Mouse (Mus musculus) adrenal gland (tissue): ENCODE measurements around the gene Slfn14.
"Not testable (repeated sequence)": the region's sequence is repeated elsewhere in the genome, so short reads cannot be mapped to it uniquely, and the experiment has no call there.

ENCODE experiments used
- intact Hi-C: fragments of 180-260 bp; cut with DNase I; formaldehyde crosslinking; loops from one replicate; pipeline ENCODE4 v1.15.1; 2025

Slfn14 gene

DNA sequence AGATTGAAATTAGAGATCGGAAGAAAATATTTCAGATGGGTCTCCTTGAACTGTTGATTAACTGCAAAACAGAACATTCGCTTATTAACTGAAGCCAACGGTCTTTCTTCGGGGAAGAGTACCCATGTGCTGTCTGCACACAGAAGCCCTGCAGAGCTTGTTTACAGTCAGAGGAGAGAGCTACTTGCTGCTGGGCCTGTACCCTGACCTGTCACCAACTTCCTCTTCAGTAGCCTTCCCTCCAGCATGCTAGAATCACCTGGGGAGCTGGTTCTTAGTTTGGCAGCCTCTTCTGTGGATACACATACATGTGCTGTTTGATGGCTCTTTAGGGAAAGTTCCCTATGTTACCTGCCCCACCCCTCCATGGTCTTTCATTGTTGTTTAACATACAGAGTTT lies 899 bp downstream of the Slfn14 start:
- intact Hi-C loops, result no loop called here

DNA sequence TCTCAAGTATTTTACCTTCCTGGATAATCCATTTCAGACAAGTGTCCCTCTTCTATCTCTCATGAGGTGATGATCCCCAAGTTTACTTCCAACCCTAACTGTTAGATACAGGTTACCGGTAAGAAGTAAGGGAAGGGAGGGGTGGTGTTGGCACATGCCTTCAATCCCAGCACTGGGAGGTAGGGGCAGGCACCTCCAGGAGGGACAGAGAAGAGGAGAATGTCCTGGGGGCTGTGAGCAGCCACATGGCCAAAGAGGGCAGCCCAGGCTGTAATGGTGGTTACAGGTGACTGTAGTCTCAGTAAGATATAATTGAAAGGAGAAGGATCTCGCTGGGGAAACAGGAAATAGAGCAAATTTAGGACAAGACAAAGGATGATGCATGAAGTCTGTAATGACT lies 4.4 kb downstream of the Slfn14 start:
- intact Hi-C loops, result no loop called here

DNA sequence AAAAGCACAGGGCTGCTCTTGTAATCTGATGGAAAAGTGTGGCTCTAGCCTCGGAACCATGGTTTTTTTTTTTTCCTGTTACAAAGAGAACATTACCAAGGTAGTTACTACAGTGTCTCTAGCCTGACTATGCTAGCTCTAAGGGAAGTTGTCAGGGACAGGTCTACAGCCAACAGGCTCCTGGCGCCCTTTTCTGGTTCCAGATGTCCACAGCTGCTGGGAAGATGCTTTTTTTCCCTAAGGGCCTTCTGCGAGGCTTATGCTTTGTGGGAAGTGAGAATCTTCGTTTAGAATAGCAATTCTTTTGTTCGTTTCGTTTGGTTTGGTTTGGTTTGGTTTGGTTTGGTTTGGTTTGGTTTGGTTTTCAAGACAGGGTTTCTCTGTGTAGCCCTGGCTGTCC lies 6.8 kb downstream of the Slfn14 start:
- intact Hi-C loops, result no loop called here

DNA sequence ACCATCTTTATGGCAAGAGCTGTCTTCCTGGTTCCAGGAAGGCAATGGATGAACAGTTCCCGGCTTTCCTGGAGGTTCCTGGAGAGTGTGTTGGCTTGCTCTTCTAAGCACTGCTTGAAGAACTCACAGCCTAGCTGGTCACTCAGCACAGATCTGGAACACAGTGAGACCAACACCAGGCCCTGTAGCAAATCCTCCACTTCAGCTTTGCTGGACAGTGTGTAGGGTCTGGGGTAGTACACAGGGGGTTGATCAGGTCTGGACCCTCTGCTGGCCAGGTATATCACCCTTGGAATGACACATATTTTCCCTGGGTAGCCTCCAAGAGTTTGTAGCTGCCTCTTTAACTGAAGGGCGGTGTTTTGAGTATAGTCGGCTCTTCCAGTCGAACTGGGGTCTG lies 7.5 kb downstream of the Slfn14 start:
- intact Hi-C loops, result no loop called here

DNA sequence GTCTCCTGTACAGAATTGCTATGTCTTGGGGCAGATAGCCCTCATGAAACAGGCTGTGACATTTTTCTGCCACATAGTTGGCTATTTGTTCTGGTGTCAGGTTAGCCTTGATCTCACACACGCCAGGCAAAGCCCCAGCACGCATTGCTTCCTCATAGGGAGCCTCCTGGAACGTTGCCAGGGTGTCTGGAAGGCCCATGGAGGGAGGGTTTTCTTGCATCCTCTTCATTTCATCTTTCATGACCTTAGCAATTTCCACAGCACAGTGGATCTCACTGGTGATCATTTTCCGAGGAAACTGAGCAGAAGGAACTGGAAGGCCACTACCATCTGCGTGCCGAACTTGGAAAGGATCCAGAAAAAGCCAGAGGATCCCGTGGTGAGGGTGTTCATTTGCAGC lies 10.3 kb downstream of the Slfn14 start:
- intact Hi-C loops, result no loop called here

DNA sequence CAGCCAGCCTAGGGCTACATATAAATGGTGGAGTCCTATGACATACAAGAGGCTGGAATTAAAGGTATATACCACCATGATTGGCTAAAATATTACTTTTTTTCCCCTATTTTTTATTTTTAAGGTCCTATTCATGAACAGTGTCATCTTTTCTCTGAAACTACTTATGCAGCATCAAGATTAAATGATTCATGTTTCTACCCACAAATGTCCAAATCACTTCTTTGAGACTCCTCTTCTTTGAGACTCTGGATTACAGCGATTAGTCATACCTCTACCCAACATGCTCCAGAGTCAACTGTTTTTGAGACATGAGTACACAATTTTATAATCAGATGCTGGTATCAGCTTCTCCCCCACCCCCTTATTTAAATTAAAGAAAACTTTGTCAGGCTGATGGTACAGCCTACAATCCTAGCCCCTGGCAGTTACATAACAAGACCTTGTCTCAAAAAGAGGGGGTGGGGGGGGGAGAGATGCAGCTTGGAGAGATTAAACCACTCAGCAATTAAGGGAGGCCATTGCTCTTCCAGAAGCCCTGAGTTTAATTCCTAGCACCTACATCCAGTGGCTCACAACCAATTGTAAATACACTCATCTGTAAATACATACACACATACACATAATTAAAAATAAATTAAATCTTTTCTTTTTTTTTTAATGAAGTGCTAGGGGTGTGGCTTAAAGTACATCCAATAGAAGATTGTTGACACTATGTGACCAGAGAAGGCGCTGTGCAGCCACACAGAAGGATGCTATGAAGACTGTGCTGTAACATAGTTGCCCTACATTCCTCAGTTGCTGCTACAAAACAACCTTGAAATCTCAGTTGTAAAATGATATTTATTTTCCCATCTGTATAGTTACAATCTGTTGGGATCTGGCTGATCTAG lies 14.3 kb downstream of the Slfn14 start:
- intact Hi-C loops, result no loop called here

DNA sequence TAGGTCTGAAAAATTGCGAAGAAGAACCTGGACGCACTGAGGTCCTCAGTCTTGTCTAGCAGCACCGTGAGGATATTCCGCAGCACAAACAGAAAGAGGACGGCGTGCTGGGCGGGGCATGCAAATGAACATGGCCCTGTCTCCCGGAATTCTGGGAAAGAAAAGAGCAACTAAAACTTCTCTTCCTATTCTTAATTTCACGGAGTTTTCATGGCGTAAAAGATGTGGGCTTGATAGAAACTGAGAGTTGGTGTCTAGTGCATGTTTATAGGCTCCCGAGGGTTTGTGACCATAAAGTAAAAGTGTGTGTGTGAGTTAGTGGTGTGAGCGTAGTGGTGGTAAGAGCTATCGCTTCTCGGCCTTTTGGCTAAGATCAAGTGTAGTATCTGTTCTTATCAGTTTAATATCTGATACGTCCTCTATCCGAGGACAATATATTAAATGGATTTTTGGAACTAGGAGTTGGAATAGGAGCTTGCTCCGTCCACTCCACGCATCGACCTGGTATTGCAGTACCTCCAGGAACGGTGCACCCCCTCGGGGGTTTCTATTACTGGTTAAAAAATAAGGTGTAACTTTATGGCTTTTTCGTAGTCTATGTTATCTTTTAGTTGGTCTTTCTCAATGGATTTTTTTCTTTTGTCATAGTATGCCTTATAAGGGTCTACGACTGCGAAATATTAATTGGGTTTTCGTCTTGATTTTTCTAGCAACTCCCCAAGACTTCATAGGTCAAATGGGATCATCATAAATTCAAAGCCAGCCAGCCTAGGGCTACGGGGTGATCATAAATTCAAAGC lies 15.2 kb downstream of the Slfn14 start:
- intact Hi-C loops, result no loop called here

DNA sequence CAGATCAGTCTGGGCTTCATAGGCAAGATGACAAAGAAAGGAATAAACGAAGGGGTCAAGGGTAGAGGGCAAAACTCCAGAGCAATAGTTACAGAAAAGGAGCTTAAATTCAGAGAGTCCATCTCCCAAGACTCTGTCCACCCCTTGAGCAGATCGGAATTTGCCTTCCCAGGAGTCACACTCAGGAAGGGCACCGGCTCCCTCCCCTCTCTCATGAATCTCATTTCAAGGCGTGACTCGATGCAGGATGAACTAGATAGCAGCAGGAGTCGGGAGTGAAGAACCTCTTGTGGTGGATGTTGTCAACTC lies 15.7 kb downstream of the Slfn14 start:
- intact Hi-C loops, result no loop called here

DNA sequence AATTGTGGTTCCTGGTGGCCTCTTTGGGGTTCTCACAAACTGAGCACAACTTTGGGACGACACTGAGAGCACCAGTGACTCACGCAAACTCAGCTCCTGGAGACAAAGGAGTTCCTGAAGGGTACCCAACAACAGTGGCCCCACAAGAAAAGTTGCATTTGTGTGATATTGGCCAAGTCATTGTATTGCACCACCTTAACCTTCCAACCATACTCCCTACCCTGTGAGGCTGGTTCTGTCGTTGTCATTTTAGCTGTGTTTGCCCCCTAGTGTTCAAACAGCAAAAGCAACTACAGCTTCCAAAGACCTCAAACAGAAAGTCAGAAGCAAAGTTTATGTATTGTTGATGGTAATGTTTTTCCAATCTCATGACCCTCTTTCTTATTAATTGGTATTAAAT lies 23.4 kb downstream of the Slfn14 start:
- intact Hi-C loops, result no loop called here

DNA sequence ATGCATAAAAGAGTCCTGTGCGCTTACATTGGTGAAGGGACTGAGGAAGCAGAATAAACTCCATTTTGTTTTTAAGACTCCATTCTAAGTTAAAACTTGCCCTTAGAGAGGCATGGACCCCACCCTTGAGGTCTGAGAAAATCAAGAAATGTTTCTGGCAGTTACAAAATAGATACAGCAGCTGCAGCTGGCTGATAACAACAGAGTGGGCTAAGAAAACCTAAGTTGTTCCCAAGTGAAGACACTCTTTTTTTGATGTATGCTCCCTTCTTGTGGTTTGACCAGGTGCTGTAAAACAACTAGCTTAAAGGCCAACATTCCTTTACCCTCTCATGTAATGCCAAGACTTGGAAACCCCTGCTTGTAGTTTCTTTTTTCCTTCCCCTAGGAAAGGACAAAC lies 23.9 kb downstream of the Slfn14 start:
- intact Hi-C loops, result no loop called here

DNA sequence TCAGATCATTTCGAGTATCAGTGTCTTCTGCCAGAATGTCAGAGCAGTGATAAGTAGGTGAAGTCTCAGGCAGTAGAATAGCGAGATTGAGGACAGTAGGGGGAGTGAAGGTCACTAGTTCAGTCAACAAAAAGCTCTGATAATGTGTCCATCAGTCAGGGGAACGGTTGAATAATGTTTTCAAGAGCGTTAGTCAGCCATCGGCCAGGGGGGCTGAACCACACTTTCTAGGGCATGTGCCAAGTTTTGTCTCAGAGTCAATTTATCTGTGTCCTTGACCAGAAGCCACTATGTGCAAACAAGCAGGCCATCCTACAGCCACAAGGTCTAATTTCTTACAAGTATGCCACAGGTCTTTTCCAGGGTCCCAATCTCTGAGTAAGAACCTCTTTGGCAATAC lies 29.3 kb downstream of the Slfn14 start:
- intact Hi-C loops, result not testable (repeated sequence)

DNA sequence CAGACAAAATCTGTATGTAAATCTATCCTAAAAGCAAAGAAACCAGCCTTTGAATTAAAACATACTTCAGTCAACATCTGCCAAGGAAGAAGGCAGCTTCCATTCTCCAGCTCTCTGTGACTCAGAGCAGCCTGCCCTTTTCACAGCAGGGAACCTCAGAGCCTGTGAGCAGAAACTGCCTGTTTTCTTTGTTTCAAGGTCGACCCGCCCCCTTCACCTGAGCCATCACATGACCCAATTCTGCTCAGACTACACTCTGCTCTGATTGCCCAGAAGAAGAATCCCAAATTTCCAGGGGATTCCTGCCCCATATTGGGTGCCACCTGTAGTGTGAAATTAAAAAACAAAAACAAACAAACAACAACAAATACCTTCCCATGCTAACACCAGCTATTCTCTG lies 46.7 kb downstream of the Slfn14 start:
- intact Hi-C loops, result no loop called here

DNA sequence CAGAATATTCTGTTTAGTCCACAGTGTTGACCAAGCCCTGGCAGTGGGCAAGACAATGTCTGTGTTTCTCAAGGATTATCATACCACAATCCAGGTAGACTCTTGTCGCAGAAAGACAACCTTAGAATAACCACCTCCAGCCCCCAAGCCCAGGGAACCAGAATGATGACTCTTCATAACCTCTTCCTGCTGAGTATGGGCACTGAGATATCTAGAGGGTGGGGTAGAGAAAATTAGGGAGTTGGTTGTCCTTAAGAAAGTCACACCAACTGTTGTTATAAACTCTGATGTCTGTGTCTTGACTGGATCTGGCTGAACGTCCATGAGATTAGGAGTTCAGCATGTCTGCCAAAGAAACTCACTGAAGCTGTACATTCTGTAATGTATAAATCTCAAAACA lies 48.1 kb downstream of the Slfn14 start:
- intact Hi-C loops, result no loop called here

DNA sequence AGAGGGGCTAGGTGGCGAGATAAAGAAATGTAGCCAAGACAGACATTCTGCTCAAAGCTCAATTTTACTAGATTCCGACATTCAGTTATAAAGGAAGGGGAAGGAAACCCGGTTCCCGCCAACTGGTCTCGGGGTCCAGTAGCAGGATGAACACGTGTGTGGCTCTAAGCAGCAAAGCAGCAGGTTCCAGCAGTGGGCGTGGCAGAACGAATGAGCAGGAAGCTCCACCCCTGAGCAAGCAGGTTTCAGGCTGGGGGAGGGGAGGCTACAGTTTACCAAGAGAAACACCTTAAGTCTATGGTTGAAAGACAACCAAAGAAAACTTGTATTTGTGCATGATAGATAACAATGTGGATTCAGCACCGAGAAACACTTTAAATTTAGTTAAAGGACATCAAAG lies 49.1 kb downstream of the Slfn14 start:
- intact Hi-C loops, result not testable (repeated sequence)

DNA sequence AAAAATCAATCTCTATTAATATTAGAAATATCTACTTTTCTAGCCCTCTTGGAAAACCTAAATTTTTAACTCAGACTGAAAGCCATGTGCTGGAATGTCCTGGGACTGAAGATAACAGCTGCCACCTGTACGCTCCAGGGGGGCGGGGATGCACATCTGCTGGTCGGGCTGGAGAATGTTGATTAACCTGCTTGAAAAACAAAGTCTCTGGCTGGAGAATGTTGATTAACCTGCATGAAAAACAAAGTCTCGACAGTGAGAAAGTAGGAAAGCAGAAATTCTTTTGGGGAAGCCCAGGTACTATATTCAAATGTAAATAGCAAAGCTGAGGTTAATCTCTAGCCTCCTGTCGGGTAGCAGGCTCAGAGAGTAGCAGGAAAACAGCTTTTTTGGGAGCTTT lies 52.9 kb downstream of the Slfn14 start:
- intact Hi-C loops, result not testable (repeated sequence)

DNA sequence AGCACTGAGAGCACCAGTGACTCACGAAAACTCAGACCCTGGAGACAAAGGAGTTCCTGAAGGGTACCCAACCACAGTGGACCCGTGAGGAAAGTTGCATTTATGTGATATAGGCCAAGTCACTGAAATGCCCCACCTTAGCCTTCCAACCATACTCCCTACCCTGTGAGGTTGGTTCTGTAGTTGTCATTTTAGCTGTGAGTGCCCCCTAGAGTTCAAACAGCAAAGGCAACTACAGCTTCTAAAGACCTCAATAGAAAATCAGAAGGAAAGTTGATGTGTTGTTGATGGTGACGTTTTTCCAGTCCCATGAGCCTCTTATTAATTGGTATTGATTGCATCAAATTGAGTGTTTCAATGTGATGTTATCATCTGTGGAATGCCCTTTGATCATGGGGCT lies 55.6 kb downstream of the Slfn14 start:
- intact Hi-C loops, result no loop called here

DNA sequence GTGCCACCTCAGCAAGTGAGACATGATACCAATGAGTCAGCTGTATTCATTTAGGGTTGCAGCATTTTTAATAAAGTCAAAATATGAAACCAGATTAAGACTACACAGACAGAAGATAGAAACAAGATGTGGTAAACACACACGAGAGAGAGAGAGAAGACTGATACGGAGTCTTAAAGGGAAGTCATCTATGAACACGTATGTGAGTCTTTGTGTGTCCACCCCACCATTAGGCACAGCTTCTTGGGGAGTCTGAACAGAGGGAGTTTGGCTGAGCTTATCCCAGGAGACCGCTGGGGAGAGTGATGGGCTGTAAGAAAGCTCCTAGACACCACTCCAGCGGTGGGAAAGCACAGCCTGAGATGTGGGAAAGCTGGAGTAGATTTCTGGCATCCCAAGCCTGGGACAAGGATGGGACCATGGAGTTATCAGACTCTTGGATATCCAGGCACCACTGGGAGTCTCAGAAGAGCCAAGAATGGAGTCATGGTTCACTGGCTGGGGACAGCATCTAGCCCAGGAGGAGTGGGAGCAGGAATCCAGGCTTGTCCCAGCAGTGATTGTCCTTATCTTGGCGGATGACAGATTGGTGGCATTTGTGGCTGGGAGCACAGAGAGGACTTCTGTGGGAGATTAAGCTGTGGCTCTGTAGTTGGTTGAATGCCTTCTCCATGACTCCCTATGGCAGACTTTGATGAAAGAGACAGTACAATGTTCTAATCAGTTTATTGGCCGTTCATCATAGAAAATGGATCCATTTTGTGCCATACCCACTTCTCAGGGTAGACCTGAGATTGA lies 58.4 kb downstream of the Slfn14 start:
- intact Hi-C loops, result no loop called here

DNA sequence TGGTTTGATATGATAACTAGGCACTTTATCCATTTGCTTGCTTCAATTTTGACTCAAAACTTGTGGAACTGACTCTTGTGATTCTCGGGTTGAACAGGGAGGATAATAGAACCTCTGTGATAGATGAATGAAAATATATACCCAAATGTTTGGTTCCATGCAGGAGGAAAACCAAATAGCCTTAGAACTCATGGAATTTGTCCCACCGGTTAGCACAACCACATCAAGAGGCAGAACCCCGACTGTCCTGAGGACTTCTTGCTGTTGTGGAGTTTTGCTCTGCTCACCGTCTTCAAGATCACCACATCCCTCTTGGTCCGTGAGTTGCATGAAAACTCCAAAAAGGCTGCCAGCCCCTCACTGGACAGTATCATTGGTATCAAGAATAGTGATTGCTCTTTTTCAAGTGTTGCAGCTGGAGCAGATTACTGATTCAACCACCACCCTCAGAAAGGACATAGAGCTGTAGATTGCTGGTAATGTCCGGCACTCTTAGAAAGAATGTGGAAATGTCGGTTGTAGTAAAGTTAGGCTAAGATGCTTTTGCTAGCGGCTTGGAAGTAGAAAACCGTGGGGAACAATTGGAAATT lies 61.1 kb downstream of the Slfn14 start:
- intact Hi-C loops, result no loop called here
